Mouse (Mus musculus) ES-E14 (cell line): ENCODE measurements around the gene Prpf19.

Source experiments
- CHD2 ChIP-seq: IDR thresholded peaks from 2 replicates; pipeline ENCODE4 v1.6.1; 2014; ENCODE audit warnings: mild to moderate bottlenecking, low read depth, low read length, inconsistent platforms
- HCFC1 ChIP-seq: IDR thresholded peaks from 2 replicates; pipeline ENCODE4 v1.6.1; 2012; ENCODE audit warnings: low read length, inconsistent platforms, borderline replicate concordance; ENCODE audit not compliant: insufficient read depth

DNA sequence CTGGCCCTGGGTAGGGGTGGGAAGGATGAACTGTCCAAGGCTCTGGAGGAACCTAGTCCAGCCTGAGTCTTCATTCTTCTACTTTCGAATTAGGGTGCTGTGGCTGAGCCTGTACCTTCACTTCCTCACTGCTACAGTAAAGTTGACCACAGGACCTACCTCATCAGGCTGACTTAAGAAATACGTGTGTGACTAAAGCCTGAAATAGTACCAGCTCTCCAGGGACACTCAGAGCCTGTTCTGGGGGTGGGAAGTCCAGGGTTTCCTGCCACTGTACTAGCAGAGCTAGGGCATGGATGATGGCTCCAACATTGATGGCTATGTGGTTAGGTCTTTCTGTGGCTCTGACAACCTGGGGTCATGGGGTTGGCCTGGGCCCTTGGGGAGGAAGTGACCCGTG, 48.9 kb downstream of the Prpf19 start:
- TF ChIP-seq HCFC1 (no peak), CHD2 (no peak)
